3 mouse cellular contexts compared by ENCODE assay signal in the genomic region with DNA sequence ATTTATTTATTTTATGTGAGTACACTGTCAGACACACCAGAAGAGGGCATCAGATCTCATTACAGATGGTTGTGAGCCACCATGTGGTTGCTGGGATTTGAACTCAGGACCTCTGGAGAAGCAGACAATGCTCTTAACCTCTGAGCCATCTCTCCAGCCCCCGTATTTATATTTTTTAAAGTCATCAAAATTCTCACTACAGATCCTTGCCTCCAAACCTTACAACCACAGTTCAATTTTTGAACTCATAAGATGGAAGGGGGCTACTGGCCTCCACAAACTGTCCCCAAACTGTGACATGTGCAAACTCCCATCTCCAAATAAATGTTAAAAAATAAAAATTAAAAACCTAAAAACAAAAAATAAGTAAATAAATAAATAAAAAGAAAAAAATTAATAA.
"Had no signal": no experiment of that assay in that cellular context is flagged by ENCODE, and none has a peak within 500 bp of the region (broad histone marks: within the 10 kb centered on the region; RNA-seq: fewer than 3 reads in every experiment).

No protein-coding gene starts in this region.

- H3K27me3 ChIP-seq: intestine, embryonic 15.5 days; kidney, embryonic 15.5 days had no signal

- H3K36me3 ChIP-seq: intestine, embryonic 15.5 days; kidney, embryonic 15.5 days had no signal

- H3K27ac ChIP-seq: macrophage had no signal

- H3K9me3 ChIP-seq: intestine, embryonic 15.5 days; kidney, embryonic 15.5 days had no signal
